Mouse (Mus musculus): ENCODE data around the gene Gm28047. TPM values are rescaled to one million over a fixed set of nuclear protein-coding genes. Genes with fewer than 3 reads are reported as not detected.
A peak's percentile ranks its signal among the peaks of the same experiment; 100 is the strongest.

The Gm28047 gene
- polyA plus RNA-seq, 1 experiment: not detected

GRCm38 (mm10) chr15:102517976-102518858 lies 106.7 kb downstream of the Gm28047 start, which contains the start of gene Tarbp2:
Tarbp2 (plus strand) TSS chr15:102518192.
- peak; percentile 100 for DNase-seq (ENCODE audit: extremely low spot score in 1 of 2, low spot score in 1 of 2)

- no peak for DNase-seq (ENCODE audit: extremely low spot score in 1 of 2, low spot score in 1 of 2)
These were observed 107.3 kb downstream of the Gm28047 start for GRCm38 (mm10) chr15:102517631-102517975.

- DNase-seq (ENCODE audit: extremely low spot score in 1 of 2, low spot score in 1 of 2): peak; percentile 63 to 80
These were observed 108.0 kb downstream of the Gm28047 start, which contains the start of gene Map3k12 for GRCm38 (mm10) chr15:102516728-102517404. Map3k12 (minus strand) TSS chr15:102517064.

DNA sequence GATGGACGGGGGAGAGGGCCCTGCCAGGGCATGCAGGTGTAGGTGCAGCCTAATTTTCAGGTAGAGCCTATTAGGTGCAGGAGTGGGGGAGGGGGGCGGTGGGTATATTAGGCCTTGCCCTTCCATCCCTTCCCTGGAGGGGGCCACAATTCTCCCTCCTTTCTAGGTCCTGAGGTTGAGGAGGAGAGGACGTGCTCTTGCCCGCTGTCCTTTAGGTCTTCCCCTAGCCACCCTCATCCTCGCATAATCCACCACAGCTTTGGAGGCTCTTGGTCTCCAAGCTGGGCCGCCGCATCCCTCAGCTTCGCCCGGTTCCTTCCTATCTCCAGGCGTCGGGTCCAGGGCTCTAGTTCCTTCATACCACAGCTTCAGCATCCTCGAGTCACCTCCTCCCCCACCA lies 108.6 kb downstream of the Gm28047 start:
- no peak for DNase-seq (ENCODE audit: extremely low spot score in 1 of 2, low spot score in 1 of 2)

DNA sequence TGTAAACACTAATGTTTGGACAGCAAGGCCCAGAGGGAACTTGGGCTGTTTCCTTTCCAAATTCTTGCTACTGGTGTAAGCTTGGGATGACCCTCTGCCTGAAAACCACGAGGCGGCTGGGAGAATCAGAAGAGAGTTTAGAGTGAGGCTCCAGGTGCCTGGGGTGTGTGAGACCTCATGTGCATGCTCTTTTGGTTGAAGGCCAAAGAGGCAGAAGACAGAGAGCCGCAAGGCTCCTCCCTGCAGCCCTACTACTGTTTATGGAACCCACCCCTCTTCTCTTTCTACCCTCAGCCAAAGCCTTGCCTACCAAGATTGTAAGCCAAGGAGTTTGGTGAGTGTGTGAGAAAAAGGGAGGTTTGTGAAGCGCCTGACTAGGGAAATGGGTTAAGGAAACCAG lies 109.1 kb downstream of the Gm28047 start:
- no peak for DNase-seq (ENCODE audit: extremely low spot score in 1 of 2, low spot score in 1 of 2)

DNA sequence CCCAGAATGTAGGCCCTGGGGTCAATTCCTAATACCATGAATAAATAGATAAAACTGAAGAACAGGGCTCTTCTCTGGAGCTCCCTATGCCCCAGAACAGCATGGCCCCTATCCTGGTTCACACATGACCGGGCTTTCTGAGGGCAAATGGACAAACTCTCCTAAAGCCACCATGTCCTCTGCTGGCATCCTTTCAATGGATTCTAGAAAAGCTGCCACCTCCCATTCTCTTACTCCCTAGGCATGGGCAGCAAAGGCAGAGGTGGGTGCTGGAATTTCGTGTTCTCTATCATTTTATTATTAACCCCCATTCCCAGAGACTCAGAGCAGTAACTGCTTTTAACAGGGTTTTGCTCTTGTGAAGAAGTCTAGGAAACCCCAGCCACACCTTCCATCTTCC lies 109.6 kb downstream of the Gm28047 start:
- no peak for DNase-seq (ENCODE audit: extremely low spot score in 1 of 2, low spot score in 1 of 2)

GRCm38 (mm10) chr15:102513004-102513403 lies 111.9 kb downstream of the Gm28047 start:
- DNase-seq (ENCODE audit: extremely low spot score in 1 of 2, low spot score in 1 of 2): no peak

DNA sequence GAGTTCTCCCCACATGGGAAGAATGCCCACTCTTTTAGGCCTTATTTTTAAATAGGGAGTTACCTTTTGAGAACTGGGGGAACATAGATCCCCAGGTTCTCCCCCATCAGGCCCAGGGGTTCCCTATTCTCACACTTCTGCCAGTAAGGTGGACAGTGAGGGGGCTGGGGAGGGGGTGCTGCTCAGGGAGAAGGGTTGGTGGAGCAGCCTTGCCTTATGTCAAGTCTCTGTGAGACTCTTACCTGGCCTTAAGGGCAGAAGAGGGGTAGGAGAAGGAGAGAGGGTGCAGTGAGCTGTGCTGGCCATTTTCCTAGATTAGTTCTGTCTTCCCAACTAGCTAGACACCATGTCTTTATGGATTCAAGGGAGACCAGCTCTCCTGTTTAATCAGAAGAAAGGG lies 112.4 kb downstream of the Gm28047 start:
- no peak for DNase-seq (ENCODE audit: extremely low spot score in 1 of 2, low spot score in 1 of 2)

- DNase-seq (ENCODE audit: extremely low spot score in 1 of 2, low spot score in 1 of 2): no peak
These were observed 112.9 kb downstream of the Gm28047 start for GRCm38 (mm10) chr15:102512010-102512409.

- DNase-seq (ENCODE audit: extremely low spot score in 1 of 2, low spot score in 1 of 2): no peak
These were observed 113.5 kb downstream of the Gm28047 start for GRCm38 (mm10) chr15:102511285-102511833.

DNA sequence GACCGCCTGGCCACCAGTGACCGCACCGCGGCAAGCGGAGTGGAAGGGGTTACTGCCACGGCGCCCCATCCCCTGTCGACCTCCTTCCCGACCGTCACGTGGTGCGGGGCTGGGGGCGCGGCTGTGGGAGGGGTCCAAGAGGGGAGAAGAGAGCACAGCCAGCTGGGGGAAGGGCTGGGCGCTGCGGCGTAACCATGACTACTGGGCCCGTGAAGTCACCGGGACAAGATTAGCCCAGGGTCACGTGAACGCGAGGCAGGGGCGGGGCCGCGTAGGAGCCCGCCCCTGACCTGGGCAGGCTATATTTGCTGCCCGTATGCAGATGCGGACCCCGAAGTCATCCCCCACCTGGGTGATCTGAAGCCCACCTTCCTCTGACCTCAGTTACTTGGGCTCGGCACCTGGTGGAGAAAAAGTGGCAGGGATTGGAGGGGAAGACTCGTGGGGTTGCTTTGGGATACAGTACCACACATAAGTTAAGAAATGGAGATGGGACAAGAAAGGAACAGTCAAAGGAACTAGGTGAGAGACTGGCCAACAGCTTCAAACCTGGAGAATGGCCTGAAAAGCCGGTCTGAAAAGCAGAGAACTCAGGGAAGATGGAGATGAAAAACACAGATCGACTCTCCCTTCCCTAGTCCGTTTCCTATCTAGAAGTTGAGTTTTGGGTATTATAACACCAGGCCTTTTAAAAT lies 114.1 kb downstream of the Gm28047 start:
- DNase-seq (ENCODE audit: extremely low spot score in 1 of 2, low spot score in 1 of 2): peak; percentile 74 to 85

- DNase-seq (ENCODE audit: extremely low spot score in 1 of 2, low spot score in 1 of 2): no peak
These were observed 114.8 kb downstream of the Gm28047 start for GRCm38 (mm10) chr15:102510110-102510509.

DNA sequence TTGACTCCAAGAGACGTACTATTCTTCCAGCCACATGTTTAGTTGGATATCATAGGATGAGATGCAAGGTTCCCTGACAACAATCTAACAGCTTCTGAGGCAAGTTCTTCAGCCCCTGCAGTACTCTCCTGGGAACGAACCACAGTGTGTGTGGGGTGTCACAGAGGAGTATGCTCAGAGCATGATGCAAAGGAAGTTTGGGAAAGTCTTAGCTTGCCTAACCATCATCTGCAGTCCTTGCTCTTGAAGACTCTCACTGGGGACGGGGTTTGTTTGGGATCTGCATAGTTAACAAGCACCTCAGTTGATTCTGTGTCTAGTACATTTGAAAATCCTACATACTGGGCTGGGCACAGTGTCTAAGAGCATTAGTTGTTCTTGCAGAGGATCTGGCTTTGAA lies 116.5 kb downstream of the Gm28047 start:
- DNase-seq (ENCODE audit: extremely low spot score in 1 of 2, low spot score in 1 of 2): no peak

- no peak for DNase-seq (ENCODE audit: extremely low spot score in 1 of 2, low spot score in 1 of 2)
These were observed 117.3 kb downstream of the Gm28047 start for GRCm38 (mm10) chr15:102507561-102507960.

GRCm38 (mm10) chr15:102506864-102507263 lies 118.0 kb downstream of the Gm28047 start:
- no peak for DNase-seq (ENCODE audit: extremely low spot score in 1 of 2, low spot score in 1 of 2)

- DNase-seq (ENCODE audit: extremely low spot score in 1 of 2, low spot score in 1 of 2): no peak
These were observed 118.4 kb downstream of the Gm28047 start for GRCm38 (mm10) chr15:102506464-102506830.

DNA sequence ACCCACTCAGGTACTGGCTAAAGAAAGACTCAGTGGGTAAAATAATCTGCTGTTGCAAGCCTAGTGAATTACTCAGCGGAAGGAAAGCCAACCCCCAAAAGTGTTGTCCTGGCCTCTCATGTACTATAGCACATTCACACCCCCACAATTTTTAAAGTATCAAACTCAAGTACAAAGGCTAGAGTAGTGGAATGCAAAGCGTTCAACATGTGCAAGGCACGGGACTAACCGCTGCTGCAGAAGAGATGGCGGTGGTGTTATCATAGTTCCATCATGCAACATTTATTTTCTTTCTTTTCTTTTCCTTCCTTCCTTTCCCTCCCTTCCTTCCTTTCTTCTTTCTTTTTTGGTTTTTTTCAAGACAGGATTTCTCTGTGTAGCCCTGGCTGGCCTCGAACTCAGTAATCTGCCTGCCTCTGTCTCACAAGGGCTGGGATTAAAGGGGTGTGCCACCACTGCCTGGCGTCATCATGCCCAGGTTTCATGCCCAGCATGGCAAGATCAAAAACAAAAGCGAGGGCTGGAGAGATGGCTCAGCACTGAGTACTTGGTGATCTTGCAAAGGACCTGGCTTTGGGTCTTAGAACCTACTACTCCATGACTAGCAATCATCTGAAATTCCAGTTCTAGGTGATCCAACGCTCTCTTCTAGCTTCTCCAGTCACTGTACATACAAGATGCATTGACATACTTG lies 119.0 kb downstream of the Gm28047 start:
- no peak for DNase-seq (ENCODE audit: extremely low spot score in 1 of 2, low spot score in 1 of 2)

DNA sequence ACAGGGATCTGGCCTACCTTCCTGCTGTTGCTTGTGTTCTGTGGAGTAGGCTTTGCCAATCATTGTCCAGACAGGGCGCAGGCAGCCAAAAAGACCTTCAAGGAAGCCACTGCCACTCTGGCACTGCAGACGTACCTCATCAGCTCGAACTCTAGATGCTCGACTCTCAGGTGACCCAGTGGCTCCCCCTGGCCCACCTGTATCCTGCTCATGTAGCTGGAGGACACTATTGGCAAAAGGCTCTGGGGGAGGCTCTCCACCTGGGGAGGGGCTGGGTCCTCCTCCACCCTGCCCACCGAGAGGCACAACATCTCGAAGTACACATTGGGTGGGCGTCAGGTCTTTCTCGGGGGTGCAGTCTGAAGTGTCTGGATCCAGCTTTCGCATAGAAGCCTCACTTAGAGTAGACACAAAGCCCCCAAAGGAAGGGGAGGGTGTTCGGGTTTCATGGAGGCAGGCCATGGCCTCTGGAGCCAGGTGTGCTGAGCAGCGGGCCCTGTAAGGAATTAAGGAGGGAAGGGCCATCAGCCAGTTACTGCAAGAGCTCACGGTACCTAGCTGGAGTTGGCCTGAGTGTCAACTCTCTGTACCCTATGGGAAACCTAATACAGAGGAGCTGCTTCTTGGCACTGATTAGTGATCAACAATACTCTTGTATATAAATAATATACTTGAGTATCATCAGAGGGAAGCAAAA lies 119.6 kb downstream of the Gm28047 start:
- no peak for DNase-seq (ENCODE audit: extremely low spot score in 1 of 2, low spot score in 1 of 2)

- DNase-seq (ENCODE audit: extremely low spot score in 1 of 2, low spot score in 1 of 2): no peak
These were observed 120.7 kb downstream of the Gm28047 start for GRCm38 (mm10) chr15:102503924-102504782.
